Mouse (Mus musculus): ENCODE measurements at regions not wholly inside any gene's neighbourhood (a gene's known extent, or its start where the extent isn't known, plus 50 kb on each side); places are given as distances from the start of the nearest gene placed in this dataset.

DNA sequence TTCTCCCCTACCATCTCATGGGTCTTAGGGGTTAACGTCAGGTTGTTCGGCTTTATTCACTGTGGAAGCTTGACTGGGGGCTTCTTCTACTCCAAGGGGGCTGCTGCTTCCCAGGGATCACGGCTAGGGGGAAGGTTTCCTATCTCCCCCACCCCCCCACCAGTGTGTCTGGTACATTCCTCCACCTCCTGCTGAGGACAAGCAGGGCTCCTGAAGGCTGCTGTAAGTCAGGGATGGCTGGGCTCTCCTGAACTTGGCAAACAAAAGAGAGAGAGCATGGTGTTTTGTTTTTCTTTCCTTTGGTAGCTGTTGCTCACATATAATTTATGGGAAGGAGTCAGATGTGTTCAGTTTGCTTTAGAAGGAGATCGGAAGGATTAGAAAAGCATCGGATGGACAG, 54.7 kb upstream of the Commd3 start:
- TF ChIP-seq CTCF (IDR thresholded peaks at IDR 0.05; ENCODE audit: low read depth) (no peak), EP300 (optimal IDR thresholded peaks at IDR 0.05) (no peak)
